Mouse (Mus musculus) small intestine, adult 2 months (tissue): Measurements from ENCODE around the gene Ehd1.

Source experiments
- CTCF ChIP-seq: fragments of 200-500 bp; IDR thresholded peaks from 2 replicates; pipeline ENCODE4 v1.5.1; 2012; ENCODE audit warnings: low read depth, mild to moderate bottlenecking, control low read depth, inconsistent platforms, low read length, moderate library complexity, mixed read lengths; ENCODE audit not compliant: insufficient replicate concordance, insufficient read length; ENCODE audit errors: extremely low read depth
- POLR2A ChIP-seq: fragments of 200-500 bp; IDR thresholded peaks from 2 replicates; pipeline ENCODE4 v1.6.1; 2012; ENCODE audit warnings: low read depth, mild to moderate bottlenecking, control low read depth, inconsistent platforms, low read length, moderate library complexity

GRCm38 (mm10) chr19:6346661-6347060 lies 70.1 kb downstream of the Ehd1 start:
- TF ChIP-seq CTCF (no peak), POLR2A (no peak)
